34 mouse cellular contexts compared by ENCODE assay signal in genomic region chr4:46082555-46082954, GRCm38 (mm10).
"Had no signal": no experiment of that assay in that cellular context is flagged by ENCODE, and none has a peak within 500 bp of the region (broad histone marks: within the 10 kb centered on the region; RNA-seq: fewer than 3 reads in every experiment).

No protein-coding gene starts in this region.

- H3K4me1 ChIP-seq: intestine, embryonic 15.5 days had no signal

- DNase-seq: heart, postnatal 10 days; heart, postnatal 14 days; heart, postnatal 36 days; heart, postnatal 4 days; kidney, adult 11 months; kidney, adult 18-20 months; kidney, adult 2 months; kidney, adult 9 months; kidney, postnatal 10 days; kidney, postnatal 14 days; kidney, postnatal 25 days; kidney, postnatal 36 days; kidney, postnatal 4 days; layer of hippocampus, adult 9-11 months; layer of hippocampus, postnatal 36 days had no signal

- H3K36me3 ChIP-seq: hindbrain, embryonic 10.5 days; hindbrain, embryonic 12.5 days; hindbrain, embryonic 13.5 days; hindbrain, embryonic 15.5 days; intestine, embryonic 15.5 days; kidney, embryonic 15.5 days had no signal

- H3K4me2 ChIP-seq: heart, embryonic 11.5 days; heart, embryonic 12.5 days; heart, embryonic 13.5 days; heart, embryonic 15.5 days; hindbrain, embryonic 12.5 days; hindbrain, embryonic 13.5 days; hindbrain, embryonic 14.5 days; hindbrain, embryonic 15.5 days; intestine, embryonic 15.5 days; kidney, embryonic 15.5 days had no signal

- H3K9ac ChIP-seq: heart, embryonic 12.5 days; heart, embryonic 13.5 days; heart, embryonic 15.5 days; hindbrain, embryonic 12.5 days; hindbrain, embryonic 13.5 days; hindbrain, embryonic 14.5 days; hindbrain, embryonic 15.5 days; intestine, embryonic 15.5 days; kidney, embryonic 15.5 days had no signal

- H3K9me3 ChIP-seq: heart, embryonic 10.5 days; heart, embryonic 12.5 days; heart, embryonic 13.5 days; heart, embryonic 15.5 days; hindbrain, embryonic 10.5 days; hindbrain, embryonic 12.5 days; hindbrain, embryonic 13.5 days; hindbrain, embryonic 15.5 days; intestine, embryonic 15.5 days; kidney, embryonic 15.5 days had no signal

- ATAC-seq: hindbrain, embryonic 16.5 days; hindbrain, postnatal 0 days; inflammation-experienced regulatory T-cells, adult 6 months; intestine, embryonic 15.5 days; intestine, embryonic 16.5 days; intestine, postnatal 0 days had no signal

- H3K27me3 ChIP-seq: heart, embryonic 13.5 days; heart, embryonic 15.5 days; hindbrain, embryonic 12.5 days; hindbrain, embryonic 13.5 days; hindbrain, embryonic 15.5 days; intestine, embryonic 15.5 days; kidney, embryonic 15.5 days had no signal

- H3K27ac ChIP-seq: heart, embryonic 10.5 days; heart, embryonic 13.5 days; heart, embryonic 15.5 days; hindbrain, embryonic 10.5 days; hindbrain, embryonic 12.5 days; hindbrain, embryonic 13.5 days; hindbrain, embryonic 14.5 days; hindbrain, embryonic 15.5 days; hindbrain, postnatal 0 days; intestine, embryonic 15.5 days; kidney, embryonic 15.5 days; layer of hippocampus, adult 2 months; left cerebral cortex, adult 2 months had no signal

- H3K4me3 ChIP-seq: heart, embryonic 10.5 days; heart, embryonic 12.5 days; heart, embryonic 13.5 days; heart, embryonic 15.5 days; hindbrain, embryonic 10.5 days; hindbrain, embryonic 12.5 days; hindbrain, embryonic 13.5 days; hindbrain, embryonic 15.5 days; intestine, embryonic 15.5 days; kidney, embryonic 15.5 days; layer of hippocampus, adult 2 months; left cerebral cortex, adult 2 months had no signal
